Mouse (Mus musculus) bone marrow, adult 2 months (tissue): ENCODE measurements around the gene Cyp4a10.

Experiments used
- CTCF ChIP-seq: fragments of 200-500 bp; IDR thresholded peaks from 2 replicates; pipeline ENCODE4 v1.5.1; 2011; ENCODE audit warnings: low read length, control low read depth; ENCODE audit not compliant: control insufficient read depth, insufficient read depth
- POLR2A ChIP-seq: fragments of 200-500 bp; IDR thresholded peaks from 2 replicates; pipeline ENCODE4 v1.6.1; 2011; ENCODE audit warnings: low read depth, mild to moderate bottlenecking, control low read depth, low read length, borderline replicate concordance; ENCODE audit not compliant: control insufficient read depth

GRCm38 (mm10) chr4:115519444-115519843 is 1.4 kb downstream of the Cyp4a10 start:
- TF ChIP-seq POLR2A (no peak), CTCF (no peak)
